Mouse (Mus musculus) megakaryocyte, embryonic 14.5 days (primary cell): ENCODE measurements around the gene Spink8.

ENCODE experiments used
- FLI1 ChIP-seq: IDR thresholded peaks from 2 replicates; pipeline ENCODE4 v1.6.1; 2012; ENCODE audit warnings: low read length, inconsistent platforms, mixed read lengths
- GATA1 ChIP-seq: IDR thresholded peaks from 3 replicates; pipeline ENCODE4 v1.6.1; 2012; ENCODE audit warnings: mixed read lengths, low read length, inconsistent platforms, borderline replicate concordance

DNA sequence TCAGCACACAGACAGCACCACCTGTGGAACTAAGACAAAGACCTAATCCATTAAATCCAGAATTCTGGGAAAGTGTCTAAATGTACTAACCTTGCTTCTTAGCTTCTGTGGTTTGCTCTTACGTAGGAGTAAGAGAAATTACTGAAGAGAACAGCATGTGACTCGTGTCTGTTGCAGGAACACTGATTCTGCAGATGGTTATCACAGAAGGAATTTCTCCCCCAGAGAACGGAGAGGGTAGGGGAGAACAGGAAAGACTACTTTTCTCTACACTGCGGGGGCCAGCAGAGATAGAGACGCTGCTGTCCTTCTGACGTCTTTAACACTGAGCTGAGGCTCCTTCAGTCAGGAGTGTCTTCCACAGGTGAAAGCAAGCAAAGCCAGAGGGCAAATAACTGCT lies 4.3 kb downstream of the Spink8 start:
- no peak for TF ChIP-seq GATA1
- TF ChIP-seq FLI1: no peak
